Mouse (Mus musculus): ENCODE data around the gene Trim11.

- TF ChIP-seq HCFC1 (IDR thresholded peaks at IDR 0.05; ENCODE audit: borderline replicate concordance, insufficient read depth, low read length) (no peak), ZC3H11A (IDR thresholded peaks at IDR 0.05; ENCODE audit: borderline replicate concordance, low read depth, low read length) (no peak), ZNF384 (IDR thresholded peaks at IDR 0.05; ENCODE audit: low read depth, low read length) (no peak), CHD2 (IDR thresholded peaks at IDR 0.05; ENCODE audit: low read depth, low read length) (no peak)
These were observed 48.8 kb upstream of the Trim11 start for GRCm38 (mm10) chr11:58929055-58929454.

All from ES-E14 (cell line).